Mouse (Mus musculus) thymus, postnatal 0 days (tissue): ENCODE measurements around the gene Ebf3. TPM values are rescaled to one million over a fixed set of nuclear protein-coding genes. Genes with fewer than 3 reads are reported as not detected.

Source experiments
- DNase-seq: peaks from one replicate; pipeline ENCODE4 v3.0.0-alpha.2; 2015; ENCODE audit warnings: low spot score
- polyA plus RNA-seq: library from polyadenylated mRNA; unstranded; fragments of >200 nt; fragmentation: Nextera tagmentation; extraction: Ambion mirVana; gene quantifications from 2 replicates; pipeline ENCODE4 v1.2.1, GENCODE M21; 2015

The Ebf3 gene
- polyA plus RNA-seq = 0.30 and 0.39 TPM in 2 replicates

DNA sequence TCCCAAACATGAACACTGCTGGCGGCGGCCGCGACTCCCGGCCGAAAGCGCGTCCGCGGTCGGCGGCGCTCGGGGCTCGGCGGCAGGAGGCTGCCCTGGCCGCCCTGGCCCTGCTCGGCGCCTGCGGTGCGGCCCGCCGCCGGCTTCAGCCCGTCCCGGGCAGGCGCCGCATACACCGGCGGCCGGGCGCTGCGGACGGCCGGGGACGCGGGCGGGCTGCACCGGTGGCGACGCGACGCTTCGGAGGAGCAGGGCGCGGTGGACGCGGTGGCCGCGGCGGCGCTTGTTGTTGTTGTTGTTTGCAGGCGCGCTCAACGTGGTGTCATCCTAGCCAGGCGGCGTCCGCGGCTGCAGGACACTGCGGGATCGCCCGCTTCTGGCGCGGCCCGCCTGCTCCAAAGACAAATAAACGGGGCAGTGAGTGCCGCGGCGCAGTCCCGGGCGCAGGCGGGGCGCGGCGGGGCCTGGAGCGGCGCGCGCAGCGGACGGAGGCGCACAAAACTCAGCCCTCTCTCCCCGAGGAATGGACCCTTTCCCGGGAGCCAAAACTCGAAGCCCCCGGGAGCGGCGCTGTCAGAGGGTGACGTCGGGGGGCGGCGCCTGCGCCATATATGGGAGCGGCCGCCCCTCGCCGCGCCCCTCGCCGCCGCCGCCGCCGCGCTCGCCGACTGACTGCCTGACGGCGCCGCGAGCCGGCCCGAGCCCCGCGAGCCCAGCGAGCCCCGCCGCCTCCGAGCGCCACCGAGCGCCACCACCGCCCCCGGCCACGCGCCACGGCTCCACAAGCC is at the start of gene Ebf3:
Ebf3 (minus strand) TSS at position 542 of the 788 bp plus-strand sequence.
- DNase-seq = peak; percentile 78

- DNase-seq = no peak
These were observed 32.6 kb upstream of the Ebf3 start for GRCm38 (mm10) chr7:137346860-137347259.

GRCm38 (mm10) chr7:137346068-137346467 is 31.8 kb upstream of the Ebf3 start:
- no peak for DNase-seq

- no peak for DNase-seq
These were observed 19.7 kb upstream of the Ebf3 start for GRCm38 (mm10) chr7:137333951-137334350.

DNA sequence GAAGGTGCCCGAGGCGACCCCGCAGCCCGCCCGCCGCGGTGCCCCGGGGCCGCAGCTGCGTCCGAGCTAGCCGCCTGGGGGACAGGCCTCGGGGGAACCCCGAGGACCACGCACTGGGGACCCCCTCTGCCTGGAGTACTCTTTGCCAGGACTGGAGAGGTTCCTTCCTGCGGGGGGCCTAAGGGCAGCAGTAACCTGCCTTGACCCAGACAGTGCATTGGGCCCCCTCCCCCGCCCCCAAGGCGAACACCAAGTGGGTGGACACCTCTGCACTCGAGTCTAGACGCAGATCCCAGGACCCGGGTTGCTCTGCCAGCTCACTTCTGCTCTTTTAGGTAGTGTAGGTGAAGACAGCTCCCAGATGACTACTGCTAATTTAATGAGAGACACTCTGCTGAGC is 8.7 kb upstream of the Ebf3 start:
- DNase-seq = no peak

DNA sequence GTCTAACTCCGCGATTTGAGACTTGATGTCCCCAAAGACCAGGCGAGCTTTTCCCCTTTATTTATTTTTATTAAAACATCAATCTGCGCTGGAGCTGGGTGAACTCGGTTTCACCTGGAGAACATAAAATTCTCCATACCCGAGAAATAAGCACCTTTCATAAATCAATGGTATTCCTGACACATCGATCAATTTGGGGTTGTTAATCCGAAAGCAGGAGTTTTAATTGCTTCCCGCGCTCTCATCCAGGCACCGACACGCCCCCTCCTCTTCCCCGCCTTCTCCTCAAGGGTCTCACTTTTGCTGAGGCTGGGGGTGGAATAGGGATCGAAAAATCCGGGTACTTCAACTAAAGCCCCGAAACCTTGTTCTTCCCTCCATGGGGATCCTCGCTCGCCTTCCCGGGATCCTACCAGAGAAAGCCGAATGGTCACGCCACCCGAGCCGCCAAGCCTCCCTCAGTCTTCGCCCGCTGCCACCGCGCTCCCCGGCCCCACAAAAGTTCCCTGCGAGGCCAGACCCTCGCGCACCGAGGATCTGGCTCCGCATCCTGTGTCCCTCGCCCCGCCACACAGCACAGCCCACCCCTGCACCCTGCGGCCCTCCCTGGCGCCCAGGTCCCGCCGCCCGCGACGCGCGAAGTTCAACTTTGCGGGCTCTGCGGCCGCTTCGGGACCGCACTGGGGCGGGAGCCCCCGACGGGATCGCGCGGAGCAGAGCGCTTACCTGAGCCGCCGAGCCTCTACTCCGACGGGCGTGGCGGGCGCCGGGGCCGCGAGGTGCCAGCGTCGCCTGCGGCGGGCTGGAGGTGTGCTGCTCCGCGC is 7.9 kb upstream of the Ebf3 start:
- DNase-seq = no peak

DNA sequence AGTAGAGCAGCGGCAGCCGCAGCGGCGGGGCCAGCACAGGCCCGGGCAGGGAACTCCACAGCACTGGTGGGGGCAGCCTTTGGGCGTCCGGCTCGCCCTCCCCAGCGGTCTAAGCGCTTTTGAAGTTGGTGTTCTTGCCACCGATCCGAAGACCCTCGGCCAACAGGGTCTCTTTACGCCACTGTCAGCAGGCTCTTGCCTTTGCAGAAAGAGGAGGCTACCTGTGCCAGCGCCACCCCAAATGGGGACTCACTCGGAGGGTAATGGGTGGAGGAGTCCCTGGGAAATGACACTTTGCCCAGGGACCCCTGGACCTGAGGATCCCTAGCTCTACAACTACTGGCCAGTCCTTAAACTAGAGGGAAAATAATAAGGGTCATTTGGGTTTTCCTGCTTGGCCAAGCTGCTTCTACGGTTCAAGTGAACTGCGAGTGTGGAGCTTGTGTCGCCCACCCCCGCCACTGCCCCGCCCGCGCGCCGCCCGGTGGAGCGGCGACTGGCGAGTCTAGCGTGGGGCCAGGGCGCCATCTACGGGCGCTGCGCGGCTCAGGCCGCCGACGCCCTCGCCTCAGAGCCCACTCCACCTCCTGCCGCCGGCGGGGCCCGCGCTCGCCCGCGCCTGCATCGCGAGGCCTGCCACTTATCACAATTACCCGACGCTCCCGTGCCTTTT is 7.0 kb upstream of the Ebf3 start:
- peak; percentile 54 for DNase-seq

DNA sequence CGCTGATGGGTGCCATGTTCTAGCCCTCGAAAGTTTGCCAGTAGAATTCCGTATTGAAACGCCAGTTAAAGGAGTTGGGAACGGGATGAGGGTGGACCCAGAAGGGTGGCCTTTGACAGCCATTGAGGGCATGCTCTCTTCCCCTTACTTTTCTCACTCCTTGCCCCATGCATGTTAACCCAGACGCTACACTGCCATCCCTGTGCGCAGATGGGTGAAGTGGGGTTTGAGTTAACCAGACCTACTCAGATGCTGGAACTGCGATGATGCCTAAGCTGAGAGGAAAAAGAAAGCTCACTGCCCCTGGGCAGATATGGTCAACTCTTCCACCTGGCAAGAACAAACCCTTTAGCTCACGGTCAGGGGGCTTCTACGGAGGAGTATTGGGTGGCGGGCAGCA is 6.1 kb upstream of the Ebf3 start:
- no peak for DNase-seq

DNA sequence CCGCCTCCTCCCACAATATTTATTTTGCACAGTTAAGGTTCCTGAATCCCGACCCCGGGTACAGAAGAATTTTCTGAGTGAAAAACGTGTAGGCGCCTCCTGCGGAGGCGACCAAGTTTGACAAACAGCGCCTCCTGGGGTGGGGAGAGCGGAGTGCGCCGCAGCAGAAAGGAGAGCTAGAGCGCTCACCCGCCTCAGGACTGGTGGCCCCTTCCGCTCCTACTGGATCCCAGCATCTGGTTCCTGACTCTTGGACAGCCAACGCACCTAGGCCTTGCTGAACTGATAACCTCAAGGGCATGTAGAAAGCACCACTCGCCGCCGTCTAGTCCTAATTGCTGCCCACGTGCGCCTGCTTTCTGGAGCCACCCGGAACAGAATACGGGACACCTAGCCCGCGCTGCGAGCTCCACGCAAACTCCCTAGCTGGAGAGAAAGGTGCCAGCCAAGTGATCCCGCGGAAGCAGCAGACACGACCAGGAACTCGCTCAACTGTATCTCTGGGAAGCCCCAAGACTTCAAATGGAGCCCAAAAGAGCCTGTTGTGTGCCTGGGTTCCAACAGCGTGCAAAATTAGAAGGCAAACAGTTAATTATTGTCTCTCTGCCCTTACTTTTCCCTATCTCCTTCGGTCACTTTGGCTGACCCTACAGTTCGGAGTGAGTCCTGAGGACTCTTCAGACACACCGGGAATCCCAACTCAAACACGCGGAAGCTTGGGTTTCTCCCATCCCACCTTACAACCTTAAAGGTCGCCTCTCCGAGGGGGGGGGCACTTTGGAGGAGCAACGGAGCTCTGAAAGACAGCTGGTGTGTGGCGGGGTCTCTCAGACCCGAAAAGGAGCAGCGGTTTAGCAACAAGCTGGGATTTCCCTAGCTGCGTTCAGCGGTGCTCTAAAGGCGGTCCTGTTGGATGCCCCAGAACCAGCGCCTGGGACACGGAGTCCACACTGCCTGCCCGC is 5.0 kb upstream of the Ebf3 start:
- peak; percentile 63 for DNase-seq

DNA sequence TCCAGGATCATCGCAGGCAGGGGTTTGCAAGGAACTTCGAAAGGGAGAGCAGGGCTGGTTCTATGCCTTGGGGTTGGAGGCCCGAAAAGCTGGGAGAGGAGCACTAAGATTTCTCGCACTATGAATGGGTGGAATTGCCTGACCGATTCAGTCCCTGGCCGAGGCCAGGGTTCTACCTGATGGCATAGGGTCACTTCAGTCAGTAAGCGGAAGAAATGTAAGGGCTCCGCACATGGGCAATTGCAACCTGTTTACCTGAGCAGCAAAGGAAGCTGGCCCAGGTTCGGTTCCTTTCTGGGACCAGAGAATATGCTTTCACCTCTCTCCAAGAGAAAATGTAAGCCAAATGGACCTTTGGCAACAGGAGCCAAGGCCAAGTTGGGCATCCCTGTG is 4.1 kb upstream of the Ebf3 start:
- no peak for DNase-seq

DNA sequence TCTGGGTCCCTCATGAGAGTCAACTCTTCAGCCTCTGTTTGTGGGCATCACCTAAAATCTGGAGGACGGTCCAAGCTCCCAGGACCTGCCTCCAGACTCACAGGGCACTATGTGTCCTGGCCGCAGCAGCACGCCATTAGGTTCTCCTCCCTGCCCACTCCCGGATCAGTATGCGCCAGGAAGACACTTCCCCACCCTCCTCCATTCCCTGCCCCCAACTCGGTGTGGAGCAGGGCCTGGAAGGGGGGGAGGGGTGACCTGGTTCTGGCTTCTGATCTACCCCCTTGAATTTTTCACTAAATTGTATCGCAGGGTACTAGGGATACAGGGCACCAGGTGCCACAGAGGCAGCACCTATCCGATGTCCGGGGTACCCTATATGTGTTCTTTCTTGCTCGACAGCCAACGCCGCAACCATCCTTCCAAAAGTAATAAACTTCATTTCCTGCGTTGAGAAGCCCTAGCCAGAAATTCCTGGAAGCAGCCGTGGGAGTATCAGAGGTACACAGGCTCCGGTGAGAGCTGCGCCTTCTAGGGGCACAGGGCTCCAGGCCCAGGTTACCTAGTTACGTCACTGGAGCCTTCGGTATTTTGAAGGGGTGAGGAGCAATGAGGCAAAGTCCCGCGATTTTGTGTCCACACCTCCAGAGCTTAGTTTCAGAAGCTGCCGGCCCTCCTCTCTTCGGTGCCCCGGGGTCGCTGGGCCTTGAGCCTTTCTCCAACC is 3.6 kb upstream of the Ebf3 start:
- no peak for DNase-seq

DNA sequence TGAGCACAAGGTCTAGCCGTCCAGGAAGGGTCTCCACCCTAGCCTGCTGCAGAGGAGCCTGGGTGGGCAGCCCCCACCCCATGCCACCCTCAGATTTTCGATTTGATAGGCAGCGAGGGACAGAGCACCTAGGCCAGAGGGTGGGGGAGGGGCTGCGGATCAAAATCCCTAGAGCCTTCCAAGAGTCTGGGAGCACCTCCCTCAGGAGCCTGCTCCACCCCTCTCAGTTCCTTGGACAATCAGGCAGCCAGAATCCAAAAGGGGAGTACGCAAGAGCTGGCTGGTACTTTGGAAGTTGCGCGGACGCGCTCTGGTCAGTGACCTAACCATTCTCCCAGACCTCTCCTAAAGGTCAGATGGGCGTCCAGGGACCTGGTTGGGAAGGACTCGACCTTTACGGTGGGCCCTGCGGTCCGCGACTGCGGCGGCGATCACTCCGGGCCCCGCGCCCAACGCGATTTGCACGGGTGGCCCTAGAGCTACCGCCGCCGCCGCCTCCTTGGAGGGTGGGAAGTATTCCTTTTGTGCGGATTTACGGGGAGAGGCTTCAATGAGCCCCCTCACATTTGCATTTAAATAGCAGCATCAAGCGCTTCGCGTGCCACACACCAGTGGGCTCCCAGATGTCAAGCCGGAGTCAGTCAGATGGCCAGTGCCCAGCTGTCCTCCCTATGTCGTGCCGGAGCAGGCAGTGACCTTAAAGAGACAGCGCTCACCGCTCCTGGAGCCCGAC is 2.8 kb upstream of the Ebf3 start:
- DNase-seq = no peak

DNA sequence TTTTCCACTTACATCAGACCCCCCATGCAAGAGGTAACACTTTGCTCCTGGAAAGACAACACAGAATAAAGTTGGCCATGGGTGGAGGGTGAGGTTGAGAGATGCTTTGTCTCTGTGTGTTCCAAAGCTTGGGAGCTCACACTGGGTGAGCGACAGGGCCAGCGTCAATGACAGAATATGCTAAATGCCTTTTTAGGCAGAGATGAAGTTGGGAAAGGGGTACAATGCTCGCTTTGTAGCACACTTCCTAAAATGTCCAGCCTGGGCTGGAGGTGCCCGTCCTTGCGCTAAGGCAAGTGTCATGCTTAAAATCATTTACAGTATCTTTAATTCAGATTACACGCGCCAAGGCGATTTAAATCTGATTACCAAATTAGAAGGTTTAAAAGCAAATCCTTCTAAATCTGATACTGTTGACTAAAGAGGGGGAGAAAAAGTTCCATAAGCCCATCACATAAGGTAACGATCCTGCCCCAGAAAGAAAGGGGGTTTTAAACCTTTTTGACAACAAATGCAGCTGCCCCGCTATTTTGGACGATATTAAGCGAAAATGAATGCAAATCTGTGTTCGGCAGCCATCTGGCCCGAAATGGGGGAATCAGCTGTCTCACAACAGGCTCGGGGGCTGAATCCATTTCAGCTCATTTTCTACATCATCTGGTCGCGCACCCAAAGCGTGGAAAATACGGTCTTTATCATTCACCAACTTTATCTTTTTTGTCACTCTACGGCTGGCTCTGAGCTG is 2.1 kb upstream of the Ebf3 start:
- DNase-seq = no peak

GRCm38 (mm10) chr7:137315544-137315940 is 1.3 kb upstream of the Ebf3 start:
- no peak for DNase-seq

- no peak for DNase-seq
These were observed 682 bp upstream of the Ebf3 start for GRCm38 (mm10) chr7:137314710-137315543.

DNA sequence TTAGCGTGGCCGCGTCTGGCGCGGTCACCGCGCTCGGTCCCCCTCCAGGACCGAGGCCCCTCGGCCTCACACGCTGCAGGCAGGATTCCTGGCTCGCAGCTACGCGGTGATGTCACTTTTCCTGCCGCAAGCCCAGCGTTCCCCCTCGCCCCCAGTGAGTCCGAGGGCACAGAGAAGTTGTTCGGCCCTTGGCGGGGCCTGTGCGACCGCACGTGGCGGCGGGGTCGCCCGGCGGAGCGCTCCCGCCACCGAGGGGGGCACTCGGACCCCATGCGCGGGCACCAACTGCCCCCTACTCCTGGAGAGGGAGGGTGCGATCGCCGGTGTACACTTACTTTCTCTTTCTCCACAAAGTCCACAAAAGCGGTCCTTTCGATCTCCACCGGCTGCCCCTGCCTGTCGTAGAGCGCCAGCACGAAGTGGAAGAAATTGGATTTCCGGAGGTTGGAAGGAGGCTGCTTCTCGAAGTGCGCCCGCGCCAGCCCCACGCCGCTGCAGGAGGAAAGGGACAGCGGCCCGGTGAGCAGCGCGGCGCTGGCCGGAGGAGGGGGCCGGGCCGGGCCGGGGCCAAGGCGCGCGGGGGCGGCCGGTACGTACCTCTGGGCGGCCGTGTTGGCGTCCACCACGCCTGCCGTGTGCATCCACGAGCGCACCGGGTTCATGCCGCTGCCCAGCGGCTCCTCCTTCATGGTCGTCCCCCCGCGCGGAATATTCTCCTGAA is 902 bp downstream of the Ebf3 start:
- no peak for DNase-seq

DNA sequence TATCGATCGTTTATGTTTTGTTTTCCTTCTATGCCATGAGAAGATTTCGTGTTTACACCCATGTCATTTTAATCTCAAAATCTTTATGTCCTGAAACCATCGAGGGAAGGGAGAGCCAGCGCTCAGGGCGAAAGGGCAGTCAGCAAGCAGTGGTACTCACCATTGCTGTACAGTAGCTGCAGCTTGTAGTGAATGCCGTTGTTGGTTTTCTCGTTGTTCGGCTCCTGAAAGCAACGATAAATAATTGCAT is 1.4 kb downstream of the Ebf3 start:
- DNase-seq = no peak
